Mouse (Mus musculus) forebrain, embryonic 11.5 days (tissue): ENCODE results near the gene Cby1. TPM values are rescaled to one million over a fixed set of nuclear protein-coding genes. Genes with fewer than 3 reads are reported as not detected.

Source experiments
- ATAC-seq: fragments of 200-750 bp; cut with Nextera tagmentation; replicated peaks from 2 replicates; pipeline ENCODE4 v1.8.0; 2017; ENCODE audit warnings: moderate TSS enrichment; ENCODE audit not compliant: low FRiP score
- DNase-seq: peaks from one replicate; pipeline ENCODE4 v3.0.0-alpha.2; 2017; ENCODE audit warnings: low spot score
- H3K27ac ChIP-seq: fragments of 300-500 bp; sonication (generic); 2 replicates; pipeline ENCODE4 v1.5.1; 2014; ENCODE audit warnings: low read depth, low read length
- H3K27me3 ChIP-seq: fragments of 300-500 bp; sonication (generic); 2 replicates; pipeline ENCODE4 v1.6.1; 2014; ENCODE audit warnings: mild to moderate bottlenecking, low read length, mixed read lengths; ENCODE audit not compliant: control insufficient read depth, insufficient read depth
- H3K36me3 ChIP-seq: fragments of 300-500 bp; sonication (generic); 2 replicates; pipeline ENCODE4 v1.6.1; 2014; ENCODE audit warnings: mild to moderate bottlenecking, low read length, moderate library complexity, mixed read lengths; ENCODE audit not compliant: control insufficient read depth, insufficient read depth
- H3K4me1 ChIP-seq: fragments of 300-500 bp; sonication (generic); replicated peaks from 2 replicates; pipeline ENCODE4 v1.6.1; 2014; ENCODE audit warnings: low read length, mixed read lengths; ENCODE audit not compliant: control insufficient read depth, insufficient read depth
- H3K4me2 ChIP-seq: fragments of 300-500 bp; sonication (generic); 2 replicates; pipeline ENCODE4 v1.6.1; 2014; ENCODE audit warnings: low read depth, mild to moderate bottlenecking, low read length, moderate library complexity, mixed read lengths; ENCODE audit not compliant: severe bottlenecking
- H3K4me3 ChIP-seq: fragments of 300-500 bp; sonication (generic); 2 replicates; pipeline ENCODE4 v1.5.1; 2014; ENCODE audit warnings: low read depth, low read length
- H3K9ac ChIP-seq: fragments of 300-500 bp; sonication (generic); 2 replicates; pipeline ENCODE4 v1.6.1; 2014; ENCODE audit warnings: low read length
- H3K9me3 ChIP-seq: fragments of 300-500 bp; sonication (generic); 2 replicates; pipeline ENCODE4 v1.6.1; 2016; ENCODE audit warnings: low read length, mixed read lengths; ENCODE audit not compliant: control insufficient read depth
- WGBS: fragments of 180-500 bp; shearing (Covaris S2); extraction: QIAGEN DNeasy Blood & Tissue Kit; methylation state at CpG from one replicate; pipeline ENCODE4 v1.1.7; 2014; 5-methylcytosine and 5-hydroxymethylcytosine counted together
- polyA plus RNA-seq: library from polyadenylated mRNA; unstranded; fragments of >200 nt; fragmentation: Nextera tagmentation; extraction: Ambion mirVana; gene quantifications from 2 replicates; pipeline ENCODE4 v1.2.1, GENCODE M21; 2014

Cby1 gene
- polyA plus RNA-seq, 1 experiment from 2014 or later: 78.8 TPM

DNA sequence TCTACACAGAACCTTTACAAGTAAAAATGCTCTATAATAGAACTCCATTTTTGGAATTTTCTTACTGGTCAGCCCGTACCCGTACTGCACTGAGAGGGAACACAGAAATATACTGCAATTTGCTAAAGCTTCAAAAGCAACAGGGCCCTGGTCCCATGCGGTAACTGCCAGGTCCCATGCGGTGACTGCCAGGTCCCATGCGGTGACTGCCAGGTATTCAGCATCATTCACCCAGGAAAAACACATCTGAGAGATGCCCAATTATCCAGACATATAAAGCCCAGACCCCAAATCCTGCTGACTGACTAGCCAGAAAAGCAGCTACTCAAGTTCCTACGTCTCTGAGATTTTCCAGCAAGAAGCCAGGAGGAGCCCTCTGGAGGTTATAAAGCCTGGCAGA lies 25.6 kb downstream of the Cby1 start:
- 81% methylated on average over 6 of the region's 6 CpGs for WGBS
- peak overlapping the region; percentile 90; the same call in 1 of the 2 replicates for H3K4me2 ChIP-seq

DNA sequence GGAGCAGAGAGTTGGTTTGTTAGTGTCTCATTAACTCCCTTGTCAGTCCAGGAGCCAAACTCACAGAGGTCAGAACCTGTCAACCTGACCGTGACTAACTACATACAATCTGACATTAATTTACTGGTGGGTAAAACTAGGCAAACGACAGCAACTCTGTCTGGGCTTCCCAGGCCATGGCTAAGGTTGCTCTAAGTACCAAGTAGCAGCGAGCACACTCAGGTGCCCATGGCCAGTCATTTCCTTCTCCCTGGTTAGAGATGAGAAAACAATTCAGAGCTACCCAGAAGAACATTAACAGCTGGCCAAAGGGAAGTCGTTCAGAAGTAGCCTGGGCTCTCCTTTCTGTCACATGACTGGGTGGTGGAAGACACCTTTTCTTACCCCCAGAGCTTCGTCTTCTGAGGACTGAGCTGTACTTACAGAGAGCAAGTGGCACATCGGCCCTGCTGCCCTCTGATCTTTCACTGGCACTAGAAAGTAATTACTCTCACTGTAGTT lies 26.2 kb downstream of the Cby1 start:
- H3K9me3 ChIP-seq: no peaks in the 10 kb centered on the region
- no peaks in the 10 kb centered on the region for H3K36me3 ChIP-seq
- peak overlapping the region; percentile 1; the same call in 1 of the 2 replicates for H3K9ac ChIP-seq
- H3K4me3 ChIP-seq: peak overlapping the region; percentile 3
- H3K27me3 ChIP-seq: no peaks in the 10 kb centered on the region
- ATAC-seq (no peak), DNase-seq (no peak)
- H3K27ac ChIP-seq: no peak overlapping the region
- H3K4me1 ChIP-seq: peaks cover 13% of the 10 kb centered on the region
- H3K4me2 ChIP-seq: peak overlapping the region; percentile 90
- WGBS: 60% methylated on average over 6 of the region's 6 CpGs

More for the DNA sequence above, 25.6 kb downstream of the Cby1 start:
- no peaks in the 10 kb centered on the region for H3K9me3 ChIP-seq
- H3K4me3 ChIP-seq: no peak overlapping the region; the same call in 1 of the 2 replicates
- H3K9ac ChIP-seq: peak overlapping the region; percentile 32; the same call in 1 of the 2 replicates
- H3K36me3 ChIP-seq: no peaks in the 10 kb centered on the region
- ATAC-seq: no peak
- DNase-seq: no peak
- H3K4me1 ChIP-seq: peaks cover 13% of the 10 kb centered on the region
- no peaks in the 10 kb centered on the region for H3K27me3 ChIP-seq
- H3K27ac ChIP-seq: no peak overlapping the region

DNA sequence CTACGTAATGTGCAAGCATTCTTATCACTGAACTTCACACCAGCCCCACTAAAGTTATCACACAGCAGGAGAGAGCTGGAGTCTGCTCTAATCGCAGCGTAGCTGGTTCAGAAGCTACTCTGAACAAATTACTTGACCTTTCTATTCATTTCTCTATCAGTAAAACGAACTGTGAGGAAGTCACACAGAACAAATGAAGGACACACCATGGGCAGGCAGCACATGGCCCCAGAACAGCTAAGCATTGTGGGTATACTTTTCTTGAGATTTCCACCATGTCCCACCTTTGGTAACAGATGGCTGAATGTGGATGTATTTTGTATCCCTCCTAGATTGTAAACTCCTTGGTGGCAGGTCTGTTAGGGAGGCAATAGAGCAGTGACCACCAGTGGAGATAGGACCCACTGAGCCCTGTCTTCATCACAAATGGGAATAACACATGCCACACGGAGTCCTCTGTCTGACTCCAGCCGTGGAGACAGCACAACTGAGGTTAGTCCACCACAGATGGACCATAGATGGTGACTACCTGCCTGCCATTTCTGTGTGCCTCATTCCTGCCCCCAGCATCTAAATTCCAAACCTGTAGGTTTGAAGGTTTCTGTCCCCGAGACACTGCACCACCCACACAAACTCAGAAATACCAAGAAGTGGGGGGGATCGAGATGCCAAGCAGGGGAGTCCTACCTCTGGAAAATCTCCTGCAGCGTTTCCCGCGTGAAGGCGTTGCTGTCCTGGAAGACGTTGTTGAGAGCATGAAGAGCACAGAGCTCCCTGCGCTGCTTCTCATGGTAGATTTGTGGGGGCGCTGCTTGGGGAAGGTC lies 27.3 kb downstream of the Cby1 start:
- H3K9me3 ChIP-seq: no peaks in the 10 kb centered on the region
- peak overlapping the region; percentile 83 for H3K9ac ChIP-seq
- 19% methylated on average over 15 of the region's 15 CpGs for WGBS
- H3K4me3 ChIP-seq: peak overlapping the region; percentile 89
- H3K4me1 ChIP-seq: peaks cover 13% of the 10 kb centered on the region
- H3K36me3 ChIP-seq: no peaks in the 10 kb centered on the region
- H3K27me3 ChIP-seq: no peaks in the 10 kb centered on the region
- no peak overlapping the region for H3K27ac ChIP-seq
- ATAC-seq (no peak), DNase-seq (no peak)
- peak overlapping the region; percentile 90 for H3K4me2 ChIP-seq

DNA sequence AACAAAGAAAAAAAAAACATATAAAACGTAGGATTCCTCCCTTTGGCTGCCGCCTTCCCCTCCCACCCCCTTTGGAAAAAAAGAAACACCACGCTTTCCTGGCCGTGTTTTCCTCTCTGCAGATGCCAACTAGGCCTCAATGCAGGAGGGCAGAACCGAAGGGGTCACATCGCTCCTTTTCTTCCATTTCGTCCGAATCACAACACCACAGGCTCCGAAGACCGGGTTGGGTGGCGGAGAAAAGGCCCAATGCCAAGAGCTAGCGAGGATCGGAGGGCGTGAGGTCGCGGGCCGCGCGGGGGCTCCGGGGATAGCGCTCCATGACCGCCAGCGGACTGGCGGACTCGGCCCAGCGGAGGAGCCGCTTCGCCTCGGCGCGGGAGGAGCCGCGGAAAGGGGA lies 28.2 kb downstream of the Cby1 start:
- Histone ChIP-seq H3K27me3 (no peaks in the 10 kb centered on the region), H3K36me3 (no peaks in the 10 kb centered on the region), H3K4me3 (peak overlapping the region; percentile 89), H3K9me3 (no peaks in the 10 kb centered on the region), H3K4me2 (peak overlapping the region; percentile 90), H3K9ac (peak overlapping the region; percentile 83), H3K4me1 (peaks cover 16% of the 10 kb centered on the region), H3K27ac (peak overlapping the region; percentile 92)
- ATAC-seq: no peak
- no peak for DNase-seq
- 0% methylated on average over 33 of the region's 33 CpGs for WGBS

DNA sequence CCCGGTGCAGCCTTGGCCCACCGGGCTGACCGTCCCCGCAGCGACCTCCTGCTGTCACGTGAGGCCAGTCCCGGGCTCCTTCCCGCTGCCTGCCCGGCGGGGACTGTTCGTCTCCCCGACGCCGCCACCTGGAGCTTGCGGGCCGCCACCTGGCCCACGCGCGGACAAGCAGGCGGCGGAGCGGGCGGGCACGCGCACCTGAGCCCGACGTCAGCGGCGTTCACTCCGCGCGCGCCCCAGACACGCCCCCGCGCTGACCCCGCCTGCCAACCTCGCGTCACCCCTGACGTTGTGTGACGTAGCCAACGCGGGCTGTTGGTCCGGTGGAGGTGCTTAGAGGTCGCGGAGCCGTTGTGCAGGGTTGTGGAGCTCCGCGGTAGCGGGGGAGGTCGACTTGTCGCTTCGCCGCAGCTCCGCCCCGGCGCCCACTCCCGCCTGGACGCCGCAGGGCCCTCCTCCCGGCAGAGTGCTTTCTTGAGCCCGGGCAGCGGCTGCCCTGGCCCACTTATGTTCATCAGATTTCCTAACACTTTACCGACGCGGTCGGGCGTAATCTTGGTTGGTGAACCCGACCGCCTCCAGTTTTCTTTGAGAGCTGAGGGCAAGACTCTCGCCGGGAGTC lies 28.8 kb downstream of the Cby1 start, which contains the start of gene Josd1:
TSS of gene Josd1 (minus strand) at position 274 of the 622 bp plus-strand sequence.
- peak within 1 kb of the TSS; percentile 90 for H3K4me2 ChIP-seq
- H3K27ac ChIP-seq: peak within 1 kb of the TSS; percentile 92
- H3K27me3 ChIP-seq: no peaks in the 10 kb centered on the region
- H3K4me1 ChIP-seq: peaks cover 18% of the 10 kb centered on the region
- under 1% methylated on average over 65 of the region's 72 CpGs for WGBS
- ATAC-seq (peak; percentile 65), DNase-seq (peak; percentile 97)
- no peaks in the 10 kb centered on the region for H3K9me3 ChIP-seq
- peak within 1 kb of the TSS; percentile 83 for H3K9ac ChIP-seq
- H3K4me3 ChIP-seq: peak within 1 kb of the TSS; percentile 89
- H3K36me3 ChIP-seq: no peaks in the 10 kb centered on the region

DNA sequence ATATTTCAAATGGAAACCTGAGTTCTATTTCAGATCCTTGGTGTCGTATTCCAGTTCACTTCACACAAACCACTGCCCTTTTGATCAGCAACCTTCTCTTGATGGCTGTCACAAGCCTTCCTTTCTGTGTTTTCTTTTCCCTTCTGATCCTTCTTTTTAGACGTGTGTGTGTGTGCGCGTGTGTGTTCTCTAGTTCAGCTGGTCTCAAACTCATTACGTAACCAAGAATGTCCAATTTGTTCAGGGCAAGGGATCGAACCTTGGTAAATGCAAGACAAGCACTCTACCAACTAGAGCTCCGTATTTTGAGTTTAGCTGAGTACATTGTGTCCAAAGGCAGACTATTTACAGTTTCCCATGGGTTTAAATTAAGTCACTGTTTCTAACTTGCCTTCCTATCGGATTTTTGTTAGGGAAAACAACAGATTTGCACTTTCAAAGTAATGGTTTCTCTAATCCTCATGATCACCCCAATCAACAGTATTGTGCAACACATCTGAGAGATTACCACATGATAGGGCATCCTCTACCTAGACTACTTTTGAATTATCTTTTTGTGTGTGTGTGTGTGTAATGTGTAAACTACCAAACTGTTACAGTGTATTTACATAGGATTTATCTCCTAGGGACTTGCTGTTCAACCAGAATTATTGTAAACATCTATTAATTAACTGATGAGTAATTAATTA lies 29.4 kb downstream of the Cby1 start:
- Histone ChIP-seq H3K9ac (peak overlapping the region; percentile 83), H3K9me3 (no peaks in the 10 kb centered on the region), H3K36me3 (no peaks in the 10 kb centered on the region), H3K27ac (peak overlapping the region; percentile 92), H3K4me3 (peak overlapping the region; percentile 89), H3K4me2 (peak overlapping the region; percentile 90), H3K4me1 (peaks cover 18% of the 10 kb centered on the region), H3K27me3 (no peaks in the 10 kb centered on the region)
- DNase-seq: no peak
- ATAC-seq: no peak
- WGBS: 4% methylated on average over 8 of the region's 8 CpGs

DNA sequence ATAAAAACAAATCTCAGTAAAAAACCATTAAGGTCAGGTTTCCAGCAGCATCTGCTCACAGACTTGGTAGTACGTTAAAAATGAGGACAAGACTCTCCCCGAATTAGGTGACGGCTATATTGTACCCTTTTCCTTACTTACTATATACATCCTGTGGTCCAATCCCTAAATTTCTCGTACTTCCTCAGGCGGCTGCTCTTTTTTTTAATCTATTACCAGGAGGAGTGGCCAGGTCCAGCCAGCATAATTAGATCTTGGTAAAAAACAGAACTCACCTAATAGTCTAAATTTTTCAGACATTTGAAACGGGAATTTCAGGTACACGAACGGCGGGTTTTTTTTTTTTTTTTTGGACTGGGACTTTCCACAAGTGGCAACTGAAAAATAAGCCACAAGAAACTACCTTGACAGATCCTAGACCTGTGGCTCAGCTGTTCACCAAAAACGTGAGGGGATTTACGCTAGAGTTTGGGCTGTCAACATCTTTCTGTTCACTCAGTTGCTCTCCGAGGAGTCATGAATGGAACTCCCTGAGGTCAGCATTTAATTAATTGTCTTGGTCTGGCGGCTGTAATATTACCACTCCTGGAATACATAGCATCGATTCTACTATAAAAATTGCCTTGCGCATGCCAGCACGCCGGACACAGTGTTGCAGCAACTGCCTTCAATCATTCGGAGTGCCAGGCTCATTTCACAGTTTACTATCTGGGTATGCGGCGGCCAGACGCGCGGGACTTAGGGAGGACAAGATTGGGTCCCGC lies 30.8 kb downstream of the Cby1 start:
- no peak overlapping the region for H3K27ac ChIP-seq
- 17% methylated on average over 24 of the region's 24 CpGs for WGBS
- no peaks in the 10 kb centered on the region for H3K9me3 ChIP-seq
- no peaks in the 10 kb centered on the region for H3K27me3 ChIP-seq
- ATAC-seq: no peak
- H3K4me2 ChIP-seq: peak overlapping the region; percentile 59
- DNase-seq: no peak
- H3K4me1 ChIP-seq: peaks cover 12% of the 10 kb centered on the region
- no peak overlapping the region for H3K9ac ChIP-seq
- H3K36me3 ChIP-seq: no peaks in the 10 kb centered on the region
- H3K4me3 ChIP-seq: peak overlapping the region; percentile 86
